Mouse (Mus musculus) spleen, postnatal 4 days (tissue): ENCODE measurements around the gene Fkbp10.
A peak's percentile ranks its signal among the peaks of the same experiment; 100 is the strongest.

Source experiments
- DNase-seq, 2 experiments: peaks; one replicate each; pipeline ENCODE4 v3.0.0; 2022; ENCODE audit warnings: low spot score in 2 of 2

Gene Fkbp10

DNA sequence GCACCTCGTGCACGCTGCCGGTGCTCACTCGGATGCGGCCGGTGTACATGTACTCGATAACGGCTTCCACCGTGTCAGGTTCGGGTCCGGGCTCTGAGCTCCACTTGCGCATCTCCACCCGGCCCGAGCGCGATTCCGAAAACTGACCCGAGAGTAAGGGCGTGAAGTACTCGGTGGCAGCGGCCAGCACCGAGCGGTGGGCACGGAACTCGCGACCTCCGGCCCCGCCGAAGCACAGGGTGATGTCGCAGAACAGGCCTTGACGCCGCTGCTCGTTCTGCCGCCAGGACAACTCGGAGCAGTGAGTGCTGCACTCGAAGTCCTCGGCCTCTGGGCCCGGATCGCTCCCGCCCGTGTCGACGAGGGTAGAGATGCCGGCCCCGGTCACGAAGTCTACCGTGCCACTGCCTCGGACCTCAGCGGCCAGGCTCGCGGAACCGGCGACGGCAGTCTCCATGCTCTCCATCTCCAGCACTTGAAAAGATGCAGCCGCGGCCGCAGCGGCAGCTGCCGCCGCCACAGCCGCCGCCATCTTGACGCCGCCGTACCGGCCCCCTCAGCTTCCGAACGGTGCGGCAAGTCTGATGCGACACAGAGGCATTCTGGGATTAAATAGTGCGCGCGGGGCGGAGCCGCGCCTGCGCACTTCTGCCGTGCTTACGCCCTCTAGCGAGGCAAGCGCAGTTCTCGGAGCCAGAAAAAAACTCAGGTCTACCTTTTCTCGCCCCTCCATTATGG is 56.9 kb downstream of the Fkbp10 start, which contains the start of gene Klhl11:
Gene Klhl11, minus strand, starts transcription at position 545 of the 738 bp plus-strand sequence.
- peak; percentile 91 to 97 for DNase-seq

DNA sequence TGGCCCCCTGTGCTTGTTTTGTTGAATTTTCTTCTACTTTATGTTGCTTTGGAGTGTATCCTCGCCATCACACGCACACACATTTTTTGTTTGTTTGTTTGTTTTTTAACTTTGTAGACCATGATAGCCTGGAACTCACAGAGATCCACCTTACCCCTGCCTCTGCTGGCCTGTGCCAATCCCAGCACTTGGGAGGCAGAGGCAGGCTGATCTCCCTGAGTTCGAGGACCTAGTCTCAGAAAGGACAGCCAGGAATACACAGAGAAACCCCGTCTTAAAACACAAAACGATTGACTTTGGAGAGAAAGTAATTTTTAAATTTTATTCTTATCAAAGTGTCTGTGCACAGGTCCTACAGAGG is 57.4 kb downstream of the Fkbp10 start:
- no peak for DNase-seq
